Mouse (Mus musculus) WW6 (cell line): ENCODE measurements around the gene Hist1h2af.
"Not testable (repeated sequence)": the region's sequence is repeated elsewhere in the genome, so short reads cannot be mapped to it uniquely, and the experiment has no call there.

Experiments used
- DNase-seq: peaks from one replicate; pipeline ENCODE4 v3.0.0-alpha.2; 2013; ENCODE audit warnings: low read depth, low spot score

Gene Hist1h2af

DNA sequence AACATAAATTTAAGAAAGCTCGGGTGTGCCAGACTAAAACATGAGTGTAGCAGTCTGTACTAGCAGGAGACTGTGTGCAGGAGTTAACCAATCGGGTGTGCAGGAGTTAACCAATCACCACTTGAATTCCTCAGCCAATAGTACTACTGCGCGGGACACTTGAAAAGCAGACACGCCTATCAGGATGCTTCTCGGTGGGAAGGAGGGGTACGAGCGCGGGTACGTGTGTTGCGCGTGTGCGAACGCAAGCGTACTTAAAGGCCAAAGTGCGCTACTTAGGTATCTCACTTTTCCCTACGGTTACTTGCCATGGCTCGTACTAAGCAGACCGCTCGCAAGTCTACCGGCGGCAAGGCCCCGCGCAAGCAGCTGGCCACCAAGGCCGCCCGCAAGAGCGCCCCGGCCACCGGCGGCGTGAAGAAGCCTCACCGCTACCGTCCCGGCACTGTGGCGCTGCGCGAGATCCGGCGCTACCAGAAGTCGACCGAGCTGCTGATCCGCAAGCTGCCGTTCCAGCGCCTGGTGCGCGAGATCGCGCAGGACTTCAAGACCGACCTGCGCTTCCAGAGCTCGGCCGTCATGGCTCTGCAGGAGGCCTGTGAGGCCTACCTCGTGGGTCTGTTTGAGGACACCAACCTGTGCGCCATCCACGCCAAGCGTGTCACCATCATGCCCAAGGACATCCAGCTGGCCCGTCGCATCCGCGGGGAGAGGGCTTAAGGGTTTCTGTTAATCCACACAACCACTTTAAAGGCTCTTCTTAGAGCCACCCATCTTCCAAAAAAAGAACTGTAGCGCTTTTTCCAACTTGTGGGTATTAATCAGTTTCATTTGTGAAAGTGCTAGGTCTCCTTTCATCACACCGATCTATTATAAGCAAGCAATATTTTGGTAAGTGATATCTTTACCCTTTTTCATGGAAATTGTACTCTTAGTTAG, 1.7 kb downstream of the Hist1h2af start, which contains the start of gene Hist1h3g:
Gene Hist1h3g, plus strand, starts transcription at position 286 of the 939 bp plus-strand sequence.
- DNase-seq, result not testable (repeated sequence)

DNA sequence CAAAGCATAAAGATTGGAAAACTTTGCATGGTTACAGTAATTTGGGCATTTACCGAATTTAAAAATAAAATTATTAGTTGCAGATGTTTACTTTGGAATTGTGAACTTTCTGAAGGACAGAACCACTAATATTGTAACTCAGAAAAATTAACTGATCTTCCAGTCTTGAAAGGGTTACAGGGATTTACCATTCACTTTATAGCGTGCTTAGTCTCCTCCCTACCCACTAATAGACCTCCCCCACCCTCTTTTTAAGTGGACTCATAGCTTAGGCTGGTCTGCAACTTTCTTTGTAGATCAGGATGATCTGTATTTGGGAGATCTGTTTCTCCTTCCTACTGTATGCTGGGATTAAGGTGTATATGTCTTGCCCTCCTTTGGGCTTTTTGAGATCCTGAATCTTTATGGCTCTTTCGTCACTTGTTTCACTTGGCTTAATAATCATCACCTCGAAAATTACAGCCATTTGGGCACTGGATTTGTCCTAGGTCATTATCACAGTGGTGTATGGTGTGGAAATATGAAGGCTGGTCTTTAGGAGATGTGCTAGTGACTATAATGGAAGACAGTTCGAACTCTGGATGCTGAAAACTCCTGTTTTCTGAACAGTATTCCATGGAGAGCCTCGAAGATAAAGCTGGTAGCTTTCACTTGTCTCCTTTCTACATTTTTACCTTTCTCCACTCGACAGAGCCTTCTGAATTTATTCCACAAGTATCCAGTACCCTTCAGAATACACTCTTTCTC, 2.5 kb downstream of the Hist1h2af start:
- no peak for DNase-seq

DNA sequence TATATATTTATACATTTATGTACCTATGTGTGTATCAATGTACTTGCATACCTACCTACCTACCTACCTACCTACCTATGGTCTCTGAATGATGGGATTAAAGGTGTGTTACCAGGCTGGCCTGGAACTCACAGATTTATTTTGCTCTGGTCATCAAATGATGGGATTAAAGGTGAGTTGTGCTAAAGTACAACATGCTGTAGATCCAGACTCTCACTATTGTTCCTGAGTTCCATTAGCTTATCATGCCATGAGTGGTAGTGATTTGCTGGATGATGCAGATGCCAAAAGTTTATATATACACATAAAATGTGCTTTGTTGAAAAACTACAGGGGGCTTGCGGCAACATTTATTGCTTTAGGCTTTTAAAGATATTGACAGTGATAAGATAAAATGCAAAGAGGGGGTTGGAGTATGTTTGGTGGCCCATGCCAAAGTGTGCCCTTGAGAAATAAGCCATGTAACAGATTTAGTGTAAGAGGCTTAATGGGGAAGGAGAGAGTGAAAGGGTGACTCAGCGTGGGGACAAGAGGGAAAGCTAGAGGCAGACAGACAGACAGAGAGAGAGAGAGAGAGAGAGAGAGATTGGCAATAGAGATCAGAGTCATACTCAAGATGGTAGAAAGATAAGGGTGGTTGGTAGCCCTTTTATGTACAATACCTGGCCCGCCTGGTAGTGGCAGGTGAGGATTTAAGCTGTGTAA, 3.5 kb downstream of the Hist1h2af start:
- no peak for DNase-seq

DNA sequence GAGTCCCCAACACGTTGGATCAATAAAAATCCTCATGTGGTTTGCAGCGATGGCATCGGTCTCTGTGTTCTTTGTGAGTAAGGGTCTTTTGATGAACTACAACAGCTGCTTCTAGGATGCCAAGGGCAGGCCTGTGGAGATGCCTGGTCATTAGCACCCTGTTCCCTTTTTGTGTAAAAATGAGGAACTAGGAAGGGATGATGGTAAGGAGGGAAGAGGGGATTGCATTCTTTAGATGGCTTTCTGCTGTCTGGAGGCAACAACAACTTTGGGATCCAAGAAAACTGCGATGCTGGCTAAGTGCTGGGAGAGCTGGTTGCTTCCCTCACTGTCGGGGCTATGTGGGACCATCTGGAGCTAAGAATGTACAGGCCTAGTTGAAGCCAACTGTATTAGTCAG, 4.5 kb downstream of the Hist1h2af start:
- DNase-seq, result no peak

DNA sequence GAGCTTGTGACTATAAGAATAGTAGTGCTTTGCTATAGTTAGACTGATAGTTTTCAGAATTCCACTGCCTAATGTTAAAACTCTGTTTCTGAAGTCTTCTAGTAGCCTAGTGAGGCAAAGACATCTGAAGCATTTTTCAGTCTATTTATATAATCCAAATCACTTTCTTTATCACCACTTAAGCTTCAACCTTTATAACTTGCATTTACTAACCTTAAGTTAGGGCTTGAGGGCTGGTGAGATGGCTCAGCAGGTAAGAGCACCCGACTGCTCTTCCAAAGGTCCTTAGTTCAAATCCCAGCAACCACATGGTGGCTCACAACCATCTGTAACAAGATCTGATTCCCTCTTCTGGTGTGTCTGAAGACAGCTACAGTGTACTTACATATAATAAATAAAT, 6.1 kb downstream of the Hist1h2af start:
- not testable (repeated sequence) for DNase-seq

DNA sequence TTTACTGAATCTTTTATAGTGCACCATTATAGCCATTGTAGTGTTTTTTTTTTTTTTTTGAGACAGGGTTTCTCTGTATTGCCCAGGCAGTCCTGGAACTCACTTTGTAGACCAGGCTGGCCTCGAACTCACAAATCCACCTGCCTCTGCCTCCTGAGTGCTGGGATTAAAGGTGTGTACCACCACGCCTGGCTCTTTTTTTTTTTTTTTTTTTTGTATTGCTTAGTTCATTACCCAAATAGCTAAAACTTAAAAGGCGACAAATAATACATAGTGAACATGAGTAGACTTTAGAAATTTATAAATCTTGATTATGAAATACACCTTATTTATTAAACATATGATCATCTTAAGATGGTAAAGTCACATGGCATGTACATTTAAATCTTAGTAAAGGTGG, 7.8 kb downstream of the Hist1h2af start:
- no peak for DNase-seq

DNA sequence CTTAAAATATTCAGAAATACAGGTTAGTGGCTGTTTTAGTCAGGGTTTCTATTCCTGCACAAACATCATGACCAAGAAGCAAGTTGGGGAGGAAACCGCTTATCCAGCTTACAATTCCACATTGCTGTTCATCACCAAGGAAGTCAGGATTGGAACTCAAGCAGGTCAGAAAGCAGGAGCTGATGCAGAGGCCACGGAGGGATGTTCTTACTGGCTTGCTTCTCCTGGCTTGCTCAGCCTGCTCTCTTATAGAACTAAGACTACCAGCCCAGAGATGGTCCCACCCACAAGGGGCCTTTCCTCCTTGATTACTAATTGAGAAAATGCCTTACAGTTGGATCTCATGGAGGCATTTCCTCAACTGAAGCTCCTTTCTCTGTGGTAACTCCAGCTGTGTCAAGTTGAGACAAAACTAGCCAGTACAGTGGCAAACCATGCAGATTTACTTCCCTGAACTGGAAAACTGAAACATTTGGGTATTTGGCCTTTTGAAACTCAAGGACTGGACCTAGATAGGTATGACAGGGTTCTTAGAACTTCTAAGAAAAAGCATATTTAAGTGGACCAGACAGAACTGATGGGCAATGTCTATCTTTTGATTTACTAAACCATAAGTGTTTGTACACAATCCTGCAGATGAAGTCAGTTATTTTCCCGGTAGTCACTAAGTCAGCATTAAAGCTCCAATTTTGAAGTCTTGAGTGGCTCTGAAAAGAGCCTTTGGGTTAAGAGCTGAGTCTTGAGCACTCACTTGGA, 8.7 kb downstream of the Hist1h2af start:
- not testable (repeated sequence) for DNase-seq

DNA sequence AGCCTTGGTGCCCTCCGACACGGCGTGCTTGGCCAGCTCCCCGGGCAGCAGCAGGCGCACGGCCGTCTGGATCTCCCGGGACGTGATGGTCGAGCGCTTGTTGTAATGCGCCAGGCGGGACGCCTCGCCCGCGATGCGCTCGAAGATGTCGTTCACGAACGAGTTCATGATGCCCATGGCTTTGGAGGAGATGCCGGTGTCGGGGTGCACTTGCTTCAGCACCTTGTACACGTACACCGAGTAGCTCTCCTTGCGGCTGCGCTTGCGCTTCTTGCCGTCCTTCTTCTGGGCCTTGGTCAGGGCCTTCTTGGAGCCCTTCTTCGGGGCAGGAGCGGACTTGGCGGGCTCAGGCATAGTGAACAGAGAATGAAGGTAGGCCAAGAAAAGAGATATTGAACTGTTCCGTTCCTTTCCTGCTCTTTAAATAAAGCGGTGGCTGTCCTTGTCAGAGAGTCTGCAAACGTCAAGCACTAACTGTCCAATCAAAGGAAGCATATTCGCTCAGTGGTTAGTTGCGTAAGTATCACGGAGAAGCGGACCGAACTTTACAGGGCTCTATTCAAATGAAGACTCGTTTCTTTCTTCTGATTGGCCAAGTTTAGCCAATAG, 9.4 kb downstream of the Hist1h2af start, which contains the start of gene Hist1h2bh:
Gene Hist1h2bh, minus strand, starts transcription at position 394 of the 609 bp plus-strand sequence.
- not testable (repeated sequence) for DNase-seq

DNA sequence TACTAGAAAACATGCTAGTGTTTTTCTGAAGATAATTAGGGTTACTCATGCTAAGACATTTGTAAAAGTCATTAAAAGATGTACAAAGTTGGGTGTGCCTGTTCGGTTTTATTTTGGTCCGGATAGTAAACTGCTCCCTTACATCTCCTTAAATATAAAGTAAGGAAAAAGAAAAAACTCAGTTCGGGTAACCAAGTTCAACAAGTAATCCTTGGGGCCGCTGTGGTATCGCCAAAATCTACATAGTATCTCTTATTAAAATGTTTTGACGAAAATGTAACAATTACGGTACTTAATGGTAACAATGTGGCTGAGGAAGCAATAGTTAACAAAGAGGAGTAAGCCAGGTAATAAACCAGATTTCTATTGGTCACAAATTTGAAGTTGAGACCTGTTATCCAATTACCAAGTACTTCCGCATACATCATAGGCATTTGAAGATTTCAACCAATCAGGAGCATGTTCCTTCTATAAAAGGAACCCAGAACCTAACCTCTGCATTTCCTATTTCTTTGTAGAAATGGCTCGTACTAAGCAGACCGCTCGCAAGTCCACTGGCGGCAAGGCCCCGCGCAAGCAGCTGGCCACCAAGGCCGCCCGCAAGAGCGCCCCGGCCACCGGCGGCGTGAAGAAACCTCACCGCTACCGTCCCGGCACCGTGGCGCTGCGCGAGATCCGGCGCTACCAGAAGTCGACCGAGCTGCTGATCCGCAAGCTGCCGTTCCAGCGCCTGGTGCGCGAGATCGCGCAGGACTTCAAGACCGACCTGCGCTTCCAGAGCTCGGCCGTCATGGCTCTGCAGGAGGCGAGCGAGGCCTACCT, 10.5 kb downstream of the Hist1h2af start, which contains the start of gene Hist1h3f:
Gene Hist1h3f, plus strand, starts transcription at position 88 of the 822 bp plus-strand sequence.
- no peak for DNase-seq

DNA sequence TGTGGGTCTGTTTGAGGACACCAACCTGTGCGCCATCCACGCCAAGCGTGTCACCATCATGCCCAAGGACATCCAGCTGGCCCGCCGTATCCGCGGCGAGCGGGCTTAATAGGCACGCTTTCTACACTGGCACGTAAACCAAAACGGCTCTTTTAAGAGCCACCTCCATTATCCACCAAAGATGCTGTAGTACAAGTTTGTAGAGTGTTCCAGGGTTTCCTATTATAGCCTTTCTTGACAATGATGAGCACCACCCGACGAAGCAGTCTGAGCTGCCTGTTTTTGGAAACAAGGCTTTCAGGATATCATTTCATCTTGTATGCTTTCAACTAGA, 11.0 kb downstream of the Hist1h2af start:
- DNase-seq, result not testable (repeated sequence)

DNA sequence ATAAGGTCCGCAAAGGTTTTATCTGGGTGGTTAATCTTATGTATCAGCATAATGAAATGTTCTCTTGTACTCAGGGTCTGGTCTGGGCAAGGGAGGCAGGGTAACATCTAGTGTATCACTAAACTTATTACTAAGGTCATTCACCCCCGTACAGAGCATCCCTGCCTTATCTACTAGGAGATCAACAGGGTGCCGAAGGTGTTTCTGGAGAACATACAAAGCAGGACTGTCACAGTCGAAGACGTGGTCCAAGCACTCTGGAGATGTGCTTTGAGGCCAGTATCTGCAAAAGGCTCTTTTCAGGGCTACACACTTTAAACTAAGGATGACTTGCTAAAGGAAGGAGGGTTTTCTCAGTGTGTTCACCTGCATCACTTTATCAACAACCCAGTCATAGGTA, 13.0 kb downstream of the Hist1h2af start:
- no peak for DNase-seq

DNA sequence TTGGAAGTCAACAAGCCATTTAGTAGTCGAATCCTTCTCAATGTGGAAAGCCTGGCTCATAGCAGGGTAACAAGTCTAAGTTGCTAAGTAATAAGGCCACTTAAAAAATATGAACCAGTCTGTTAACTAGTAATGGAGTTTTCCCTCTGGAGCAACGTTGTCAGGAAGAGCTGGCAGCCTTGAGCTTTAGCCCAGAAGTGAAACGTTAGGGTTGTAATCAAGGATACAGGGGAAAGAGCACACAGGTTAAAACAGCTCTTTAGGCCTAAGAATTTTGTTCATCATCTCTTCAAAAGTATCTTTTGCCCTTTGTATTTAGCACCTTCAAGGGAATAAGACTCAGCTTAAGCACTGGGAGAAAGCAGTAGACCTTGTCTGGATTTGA, 17.0 kb downstream of the Hist1h2af start:
- DNase-seq, result no peak

DNA sequence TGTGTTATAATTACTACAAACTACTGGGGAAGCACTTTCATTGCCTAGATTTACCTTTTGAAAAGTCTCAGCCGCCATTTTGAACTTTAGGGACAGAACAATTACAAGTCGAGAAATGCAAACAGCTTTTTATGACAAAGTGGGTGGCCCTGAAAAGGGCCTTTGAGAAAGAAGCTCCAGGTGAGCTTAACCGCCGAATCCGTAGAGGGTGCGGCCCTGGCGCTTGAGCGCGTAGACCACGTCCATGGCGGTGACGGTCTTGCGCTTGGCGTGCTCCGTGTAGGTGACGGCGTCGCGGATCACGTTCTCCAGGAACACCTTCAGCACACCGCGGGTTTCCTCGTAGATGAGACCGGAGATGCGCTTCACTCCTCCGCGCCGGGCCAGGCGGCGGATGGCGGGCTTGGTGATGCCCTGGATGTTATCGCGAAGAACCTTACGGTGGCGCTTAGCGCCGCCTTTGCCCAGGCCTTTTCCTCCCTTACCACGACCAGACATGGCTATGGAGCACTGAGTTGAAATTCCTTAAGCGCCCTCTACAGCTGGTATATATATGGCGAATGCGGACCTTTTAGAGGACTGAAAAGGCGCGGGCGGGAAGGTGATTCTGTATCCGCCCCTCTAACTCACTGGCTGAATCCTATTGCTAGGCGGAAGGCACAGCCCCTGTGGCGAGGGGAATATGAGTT, 17.6 kb downstream of the Hist1h2af start, which contains the start of gene Hist1h4f:
Gene Hist1h4f, minus strand, starts transcription at position 503 of the 689 bp plus-strand sequence.
- not testable (repeated sequence) for DNase-seq

DNA sequence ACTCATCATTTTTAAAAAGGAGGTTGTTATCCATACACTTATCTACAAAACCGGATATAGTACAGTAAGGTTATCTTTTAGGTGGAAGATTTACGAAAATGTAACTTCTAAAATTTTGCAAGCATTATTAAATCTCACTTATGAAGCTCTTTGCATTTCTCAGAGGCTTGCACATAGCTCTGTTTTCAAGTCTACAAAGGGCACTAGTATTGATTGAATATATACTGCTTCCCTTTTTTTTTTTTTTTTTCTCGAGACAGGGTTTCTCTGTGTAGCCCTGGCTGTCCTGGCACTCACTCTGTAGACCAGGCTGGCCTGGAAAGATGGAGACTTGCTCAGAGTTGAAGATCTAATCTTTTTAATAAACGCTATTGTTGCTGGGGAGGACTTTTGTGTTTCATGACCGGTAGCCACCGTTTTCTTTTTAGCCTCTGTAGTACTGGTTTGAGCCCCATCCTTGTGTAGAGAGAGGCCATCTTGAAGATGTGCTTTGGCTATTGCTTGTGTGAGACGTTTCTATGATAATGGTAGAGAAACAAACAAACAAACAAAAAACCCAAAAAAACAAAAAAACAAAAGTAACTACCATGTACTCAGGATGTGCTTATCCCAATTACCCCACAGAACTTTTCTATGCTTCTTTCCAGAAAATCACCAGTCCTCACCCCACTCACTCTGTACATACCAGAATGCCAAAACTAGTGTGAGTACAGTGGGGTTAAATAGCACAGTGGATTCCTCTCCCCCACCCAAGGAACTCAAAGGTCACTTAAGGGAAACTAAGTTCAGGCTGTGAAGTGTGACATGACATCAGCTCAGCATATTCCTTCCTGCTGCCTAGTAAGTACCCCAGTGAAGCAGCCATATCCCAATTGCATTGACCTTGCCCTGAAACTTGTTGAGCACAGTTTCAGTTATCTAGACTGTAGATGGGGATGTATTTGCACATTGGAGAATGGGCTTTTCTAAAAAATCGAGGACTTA, 18.5 kb downstream of the Hist1h2af start:
- no peak for DNase-seq

DNA sequence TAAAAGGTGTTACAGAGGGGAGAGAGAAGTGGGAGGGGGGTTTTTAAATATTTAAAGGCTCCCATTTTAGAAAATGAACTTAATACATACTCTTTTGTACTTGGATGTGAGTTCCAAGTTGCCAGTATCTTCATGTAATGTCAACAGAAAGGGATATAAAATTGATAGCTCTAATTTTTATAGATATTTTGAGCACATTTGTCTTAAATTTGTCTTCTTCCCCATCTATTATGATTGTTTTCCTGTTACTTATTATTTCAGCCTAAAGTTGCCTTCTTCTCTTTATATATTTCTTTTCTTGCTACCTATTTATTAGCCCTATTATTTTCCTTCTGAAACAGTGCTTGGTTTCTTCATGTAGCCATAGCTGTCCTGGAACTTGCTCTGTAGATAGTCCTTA, 19.3 kb downstream of the Hist1h2af start, which contains the start of gene Hist1h1d:
Gene Hist1h1d, plus strand, starts transcription at position 301 of the 400 bp plus-strand sequence.
- no peak for DNase-seq

DNA sequence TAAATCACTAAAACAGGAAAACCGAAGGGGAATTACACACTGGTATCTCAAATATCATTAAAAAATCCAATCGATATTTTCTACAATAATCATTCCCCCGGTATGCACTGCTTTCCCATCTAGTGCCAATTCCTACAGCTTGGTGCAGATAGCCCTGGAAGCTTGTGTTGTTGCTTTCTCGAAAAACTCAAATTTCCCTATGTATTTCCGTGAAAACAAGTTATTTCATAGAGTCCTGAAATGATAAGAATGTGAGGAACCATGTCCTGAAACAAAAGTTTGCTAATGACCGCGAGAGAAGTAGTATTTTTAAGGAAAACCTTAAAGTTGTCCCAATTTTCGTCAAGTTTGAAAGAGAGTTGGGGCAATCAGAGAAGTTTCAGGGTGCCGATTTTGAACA, 20.7 kb downstream of the Hist1h2af start:
- DNase-seq, result no peak

DNA sequence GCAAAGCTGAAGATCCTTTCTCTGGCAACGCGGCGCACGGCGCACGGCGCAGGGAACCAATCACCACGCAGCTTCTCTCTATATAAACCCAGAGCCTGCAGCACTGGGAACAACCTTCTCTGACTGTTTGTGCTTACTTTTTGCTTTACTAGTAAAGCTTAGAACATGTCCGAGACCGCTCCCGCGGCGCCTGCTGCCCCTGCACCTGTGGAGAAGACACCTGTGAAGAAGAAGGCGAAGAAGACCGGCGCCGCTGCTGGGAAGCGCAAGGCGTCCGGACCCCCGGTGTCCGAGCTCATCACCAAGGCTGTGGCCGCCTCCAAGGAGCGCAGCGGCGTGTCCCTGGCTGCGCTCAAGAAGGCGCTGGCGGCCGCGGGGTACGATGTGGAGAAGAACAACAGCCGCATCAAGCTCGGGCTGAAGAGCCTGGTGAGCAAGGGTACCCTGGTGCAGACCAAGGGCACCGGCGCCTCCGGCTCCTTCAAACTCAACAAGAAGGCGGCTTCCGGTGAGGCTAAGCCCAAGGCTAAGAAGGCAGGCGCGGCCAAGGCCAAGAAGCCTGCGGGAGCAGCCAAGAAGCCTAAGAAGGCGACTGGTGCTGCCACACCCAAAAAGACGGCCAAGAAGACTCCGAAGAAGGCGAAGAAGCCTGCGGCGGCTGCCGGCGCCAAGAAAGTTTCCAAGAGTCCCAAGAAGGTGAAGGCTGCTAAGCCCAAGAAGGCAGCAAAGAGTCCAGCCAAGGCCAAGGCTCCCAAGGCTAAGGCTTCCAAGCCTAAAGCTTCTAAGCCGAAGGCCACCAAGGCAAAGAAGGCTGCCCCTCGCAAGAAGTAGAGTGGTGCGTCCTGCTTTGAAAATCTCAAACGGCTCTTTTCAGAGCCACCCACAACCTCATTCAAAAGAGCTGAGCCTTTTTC, 21.5 kb downstream of the Hist1h2af start:
- no peak for DNase-seq
